Comparison of ENCODE assay signal across 22 mouse cellular contexts in genomic region chr3:34615526-34615925, GRCm38 (mm10). TPM values are rescaled to one million over a fixed set of nuclear protein-coding genes. Genes with fewer than 3 reads are reported as not detected.
DNase-seq lines count a peak whose midpoint lies in the region; ATAC-seq and TF ChIP-seq lines count a peak whose summit lies in the region.
"Had no signal": no experiment of that assay in that cellular context is flagged by ENCODE, and none has a peak within 500 bp of the region (broad histone marks: within the 10 kb centered on the region; RNA-seq: fewer than 3 reads in every experiment).

No protein-coding gene starts in this region.

- no peak for TF ChIP-seq CTCF in forebrain, postnatal 0 days (IDR thresholded peaks at IDR 0.05; ENCODE audit: low read depth)

- H3K9ac ChIP-seq in forebrain, postnatal 0 days, result no peak overlapping the region
- H3K9ac ChIP-seq in forebrain, embryonic 16.5 days (replicated peaks; ENCODE audit: low read depth, low read length), result no peak overlapping the region
- H3K9ac ChIP-seq in hindbrain, embryonic 14.5 days, result no peak overlapping the region
- no peak overlapping the region for H3K9ac ChIP-seq in hindbrain, embryonic 12.5 days
- H3K9ac ChIP-seq in midbrain, embryonic 14.5 days (replicated peaks; ENCODE audit: low read length), result no peak overlapping the region
- H3K9ac ChIP-seq in midbrain, embryonic 16.5 days (ENCODE audit: low read depth, low read length), result no peak overlapping the region
- H3K9ac ChIP-seq: embryonic facial prominence, embryonic 13.5 days; heart, embryonic 15.5 days; neural tube, embryonic 13.5 days had no signal

- no peaks in the 10 kb centered on the region for H3K4me1 ChIP-seq in forebrain, postnatal 0 days (ENCODE audit: insufficient read depth)
- H3K4me1 ChIP-seq in forebrain, embryonic 16.5 days (replicated peaks; ENCODE audit: control insufficient read depth, insufficient read depth, low read length), result peaks cover 9% of the 10 kb centered on the region
- H3K4me1 ChIP-seq in hindbrain, embryonic 14.5 days (replicated peaks; ENCODE audit: control insufficient read depth, insufficient read depth, low read length), result no peaks in the 10 kb centered on the region
- H3K4me1 ChIP-seq in hindbrain, embryonic 12.5 days, result no peaks in the 10 kb centered on the region
- no peaks in the 10 kb centered on the region for H3K4me1 ChIP-seq in midbrain, embryonic 14.5 days (ENCODE audit: control insufficient read depth, insufficient read depth, low read length)
- H3K4me1 ChIP-seq in midbrain, embryonic 16.5 days (ENCODE audit: control insufficient read depth, insufficient read depth, low read length), result no peaks in the 10 kb centered on the region
- H3K4me1 ChIP-seq: forebrain, embryonic 10.5 days; heart, embryonic 15.5 days; neural tube, embryonic 13.5 days had no signal

- no peaks in the 10 kb centered on the region for H3K27me3 ChIP-seq in forebrain, postnatal 0 days (ENCODE audit: insufficient read depth, low read length)
- H3K27me3 ChIP-seq in forebrain, embryonic 16.5 days (replicated peaks; ENCODE audit: control insufficient read depth, insufficient read depth, low read length), result no peaks in the 10 kb centered on the region
- H3K27me3 ChIP-seq in hindbrain, embryonic 14.5 days (ENCODE audit: control insufficient read depth, insufficient read depth, low read length), result no peaks in the 10 kb centered on the region
- no peaks in the 10 kb centered on the region for H3K27me3 ChIP-seq in hindbrain, embryonic 12.5 days
- no peaks in the 10 kb centered on the region for H3K27me3 ChIP-seq in midbrain, embryonic 14.5 days (ENCODE audit: control insufficient read depth, insufficient read depth, low read length)
- H3K27me3 ChIP-seq in midbrain, embryonic 16.5 days (ENCODE audit: control insufficient read depth, insufficient read depth, low read depth, low read length), result no peaks in the 10 kb centered on the region
- H3K27me3 ChIP-seq: CH12.LX; embryonic facial prominence, embryonic 13.5 days; heart, embryonic 15.5 days; neural tube, embryonic 13.5 days had no signal

- H3K9me3 ChIP-seq in forebrain, postnatal 0 days (ENCODE audit: low read length), result no peaks in the 10 kb centered on the region
- H3K9me3 ChIP-seq in forebrain, embryonic 16.5 days (ENCODE audit: control insufficient read depth, low read length), result no peaks in the 10 kb centered on the region
- H3K9me3 ChIP-seq in hindbrain, embryonic 14.5 days (ENCODE audit: control insufficient read depth, low read length), result no peaks in the 10 kb centered on the region
- no peaks in the 10 kb centered on the region; the same call in 1 of the 2 replicates for H3K9me3 ChIP-seq in hindbrain, embryonic 12.5 days (replicated peaks)
- H3K9me3 ChIP-seq in midbrain, embryonic 14.5 days (ENCODE audit: control insufficient read depth, low read length), result no peaks in the 10 kb centered on the region
- no peaks in the 10 kb centered on the region for H3K9me3 ChIP-seq in midbrain, embryonic 16.5 days (replicated peaks; ENCODE audit: control insufficient read depth, low read length, poor library complexity, severe bottlenecking)
- H3K9me3 ChIP-seq: embryonic facial prominence, embryonic 13.5 days; heart, embryonic 15.5 days had no signal

- H3K4me3 ChIP-seq in forebrain, postnatal 0 days (ENCODE audit: low read depth, low read length), result no peak overlapping the region
- no peak overlapping the region for H3K4me3 ChIP-seq in forebrain, embryonic 16.5 days (replicated peaks; ENCODE audit: low read length)
- H3K4me3 ChIP-seq in hindbrain, embryonic 14.5 days (replicated peaks; ENCODE audit: low read length), result no peak overlapping the region
- H3K4me3 ChIP-seq in hindbrain, embryonic 12.5 days, result no peak overlapping the region
- H3K4me3 ChIP-seq in midbrain, embryonic 14.5 days (replicated peaks; ENCODE audit: low read depth, low read length), result no peak overlapping the region
- no peak overlapping the region for H3K4me3 ChIP-seq in midbrain, embryonic 16.5 days (ENCODE audit: low read depth, low read length)
- H3K4me3 ChIP-seq: embryonic facial prominence, embryonic 13.5 days; forebrain, embryonic 10.5 days; heart, embryonic 15.5 days; neural tube, embryonic 13.5 days had no signal

- no peak overlapping the region for H3K27ac ChIP-seq in forebrain, postnatal 0 days (ENCODE audit: low read depth, low read length)
- no peak overlapping the region for H3K27ac ChIP-seq in forebrain, embryonic 16.5 days (ENCODE audit: low read length)
- H3K27ac ChIP-seq in hindbrain, embryonic 14.5 days, result no peak overlapping the region
- no peak overlapping the region for H3K27ac ChIP-seq in hindbrain, embryonic 12.5 days
- H3K27ac ChIP-seq in midbrain, embryonic 14.5 days (replicated peaks; ENCODE audit: low read depth, low read length), result no peak overlapping the region
- no peak overlapping the region for H3K27ac ChIP-seq in midbrain, embryonic 16.5 days (ENCODE audit: low read length)
- H3K27ac ChIP-seq: embryonic facial prominence, embryonic 13.5 days; forebrain, embryonic 10.5 days; heart, embryonic 15.5 days; neural tube, embryonic 13.5 days had no signal

- H3K4me2 ChIP-seq in forebrain, postnatal 0 days (ENCODE audit: low read depth), result no peak overlapping the region
- H3K4me2 ChIP-seq in forebrain, embryonic 16.5 days (ENCODE audit: low read length), result no peak overlapping the region
- H3K4me2 ChIP-seq in hindbrain, embryonic 14.5 days (replicated peaks), result no peak overlapping the region
- H3K4me2 ChIP-seq in hindbrain, embryonic 12.5 days (replicated peaks), result no peak overlapping the region
- no peak overlapping the region for H3K4me2 ChIP-seq in midbrain, embryonic 14.5 days (ENCODE audit: low read length)
- no peak overlapping the region for H3K4me2 ChIP-seq in midbrain, embryonic 16.5 days (ENCODE audit: low read length)
- H3K4me2 ChIP-seq: embryonic facial prominence, embryonic 13.5 days; heart, embryonic 15.5 days; neural tube, embryonic 13.5 days had no signal

- ATAC-seq in forebrain, postnatal 0 days, result peak; percentile 43
- ATAC-seq in forebrain, embryonic 16.5 days, result no peak
- 0 out of 2 replicates have a peak, but pooled peaks have one; percentile 34 for ATAC-seq in hindbrain, embryonic 14.5 days (ENCODE audit: low FRiP score)
- no peak for ATAC-seq in hindbrain, embryonic 12.5 days (ENCODE audit: low FRiP score)
- no peak for ATAC-seq in midbrain, embryonic 14.5 days (ENCODE audit: low FRiP score, low TSS enrichment)
- no peak for ATAC-seq in midbrain, embryonic 16.5 days

- 59% methylated on average over 15 of the region's 15 CpGs for WGBS in forebrain, postnatal 0 days
- 62% methylated on average over 15 of the region's 15 CpGs for WGBS in forebrain, embryonic 16.5 days
- WGBS in hindbrain, embryonic 14.5 days, result 58% methylated on average over 15 of the region's 15 CpGs
- 73% methylated on average over 15 of the region's 15 CpGs for WGBS in hindbrain, embryonic 12.5 days
- WGBS in midbrain, embryonic 14.5 days, result 51% methylated on average over 15 of the region's 15 CpGs
- WGBS in midbrain, embryonic 16.5 days, result 52% methylated on average over 15 of the region's 15 CpGs

- no peak for DNase-seq in forebrain, postnatal 0 days
- no peak for DNase-seq in hindbrain, embryonic 14.5 days (ENCODE audit: low spot score)
- peak; percentile 20 for DNase-seq in midbrain, embryonic 14.5 days
- no peak for DNase-seq in kidney, adult 18-20 months
- DNase-seq: adrenal gland, postnatal 10 days; cerebellum, adult 18-20 months; cerebellum, postnatal 36 days; gastrocnemius, postnatal 25 days; kidney, adult 8-10 months; kidney, postnatal 25 days; lung, adult 18-20 months; thymus, postnatal 25 days had no signal

- H3K36me3 ChIP-seq in forebrain, postnatal 0 days (ENCODE audit: insufficient read depth), result no peaks in the 10 kb centered on the region
- H3K36me3 ChIP-seq in forebrain, embryonic 16.5 days (ENCODE audit: control insufficient read depth, insufficient read depth), result no peaks in the 10 kb centered on the region
- H3K36me3 ChIP-seq in hindbrain, embryonic 14.5 days (replicated peaks; ENCODE audit: control insufficient read depth, insufficient read depth), result no peaks in the 10 kb centered on the region
- no peaks in the 10 kb centered on the region for H3K36me3 ChIP-seq in hindbrain, embryonic 12.5 days
- no peaks in the 10 kb centered on the region for H3K36me3 ChIP-seq in midbrain, embryonic 14.5 days (ENCODE audit: control insufficient read depth, insufficient read depth, low read length)
- no peaks in the 10 kb centered on the region for H3K36me3 ChIP-seq in midbrain, embryonic 16.5 days (ENCODE audit: control insufficient read depth, insufficient read depth, low read length)
- H3K36me3 ChIP-seq: embryonic facial prominence, embryonic 13.5 days; heart, embryonic 15.5 days; neural tube, embryonic 13.5 days had no signal

RNA-seq across cellular contexts. Expression of gene Sox2, which starts 34.7 kb away (rescaled TPM):
- 80.9 and 120 TPM in 2 replicates for total RNA-seq in forebrain, postnatal 0 days (2014; rRNA removed)
- 23.1 and 31.0 TPM in 2 replicates for polyA plus RNA-seq in forebrain, postnatal 0 days (2015; fragmentation: Nextera tagmentation; extraction: Ambion mirVana)
- 20.8 and 24.0 TPM in 2 replicates for polyA plus RNA-seq in forebrain, embryonic 16.5 days (2015; fragmentation: Nextera tagmentation; extraction: Ambion mirVana)
- 18.0 and 19.8 TPM in 2 replicates for polyA plus RNA-seq in hindbrain, embryonic 14.5 days (2014; fragmentation: Nextera tagmentation; extraction: Ambion mirVana)
- 37.3 and 39.5 TPM in 2 replicates for polyA plus RNA-seq in hindbrain, embryonic 12.5 days (2016; fragmentation: Nextera tagmentation; extraction: Ambion mirVana)
- 16.8 and 22.4 TPM in 2 replicates for polyA plus RNA-seq in midbrain, embryonic 14.5 days (2014; fragmentation: Nextera tagmentation; extraction: Ambion mirVana)
- polyA plus RNA-seq in midbrain, embryonic 16.5 days (2015; fragmentation: Nextera tagmentation; extraction: Ambion mirVana), result 14.3 and 22.2 TPM in 2 replicates
- total RNA-seq: CH12.LX; gastrocnemius, postnatal 25 days; liver, adult 2 months; megakaryocyte-erythroid progenitor cell, adult 5-6 weeks had no signal
- polyA plus RNA-seq: liver, adult 2 months had no signal

Comparison
In these comparisons a context has a peak if more than half of its experiments do, and no peak if none do; other contexts are left out.
1. ATAC-seq: peak in forebrain, postnatal 0 days (single experiment) and hindbrain, embryonic 14.5 days (single experiment); none in forebrain, embryonic 16.5 days (single experiment), hindbrain, embryonic 12.5 days (single experiment), midbrain, embryonic 14.5 days (single experiment) and midbrain, embryonic 16.5 days (single experiment).